Mouse (Mus musculus) monocyte, adult 2 months (primary cell): ENCODE measurements around the gene Gm37419.

Experiments used
- DNase-seq, 2 experiments: peaks; one replicate each; pipeline ENCODE4 v3.0.0; 2022; ENCODE audit warnings: low spot score in 2 of 2, low read depth in 1 of 2

Gm37419 gene

DNA sequence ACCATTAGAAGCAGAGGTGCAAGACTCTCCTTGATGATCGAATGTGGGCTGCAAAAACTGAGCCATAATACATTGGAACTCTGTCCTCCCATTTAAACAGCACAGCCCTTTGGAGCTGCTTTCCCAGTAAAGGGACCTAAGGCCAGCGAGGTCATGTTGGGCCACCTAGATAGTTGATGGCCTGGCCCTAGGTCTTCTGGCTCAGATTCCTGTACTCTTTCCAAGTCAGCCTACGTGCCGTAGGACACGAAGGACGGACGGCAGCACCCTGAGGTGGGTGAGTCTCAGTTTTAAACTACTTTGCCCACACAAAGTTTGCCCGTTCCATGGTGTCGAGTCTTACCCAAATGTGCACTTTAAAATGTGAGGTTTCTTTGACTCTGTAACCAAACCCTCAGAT, 8.8 kb upstream of the Gm37419 start:
- DNase-seq: no peak

DNA sequence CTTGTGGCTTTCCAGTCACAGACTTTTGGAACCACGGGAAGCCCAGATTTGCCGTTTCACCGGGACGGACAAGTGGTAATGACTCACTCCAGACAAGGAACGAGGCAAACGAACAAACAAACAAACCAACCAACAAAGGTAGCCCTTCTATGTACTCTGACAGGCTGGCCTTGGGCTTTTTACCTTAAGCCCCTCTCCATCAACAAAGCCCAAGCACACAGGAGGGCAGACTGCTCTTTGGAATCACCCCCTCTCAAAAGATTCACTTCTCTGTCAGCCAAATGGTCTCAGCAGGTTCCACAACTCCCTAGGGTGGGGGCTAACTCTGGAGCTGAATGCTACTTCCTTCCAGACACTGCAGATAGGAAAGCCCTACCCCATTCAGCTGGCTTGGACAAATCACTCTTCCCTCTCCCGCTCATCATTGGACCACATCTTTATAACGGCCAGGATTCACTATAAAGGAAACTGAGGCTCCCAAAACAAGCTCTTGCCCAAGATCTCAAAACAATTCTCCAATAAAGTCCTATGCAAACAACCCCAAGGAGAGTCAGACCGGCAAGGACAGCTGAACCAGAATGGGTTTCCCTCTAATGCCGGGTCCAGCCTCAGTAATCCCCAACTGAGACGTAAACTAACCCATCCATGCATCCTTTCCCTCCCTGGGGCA, 7.9 kb upstream of the Gm37419 start:
- no peak for DNase-seq

DNA sequence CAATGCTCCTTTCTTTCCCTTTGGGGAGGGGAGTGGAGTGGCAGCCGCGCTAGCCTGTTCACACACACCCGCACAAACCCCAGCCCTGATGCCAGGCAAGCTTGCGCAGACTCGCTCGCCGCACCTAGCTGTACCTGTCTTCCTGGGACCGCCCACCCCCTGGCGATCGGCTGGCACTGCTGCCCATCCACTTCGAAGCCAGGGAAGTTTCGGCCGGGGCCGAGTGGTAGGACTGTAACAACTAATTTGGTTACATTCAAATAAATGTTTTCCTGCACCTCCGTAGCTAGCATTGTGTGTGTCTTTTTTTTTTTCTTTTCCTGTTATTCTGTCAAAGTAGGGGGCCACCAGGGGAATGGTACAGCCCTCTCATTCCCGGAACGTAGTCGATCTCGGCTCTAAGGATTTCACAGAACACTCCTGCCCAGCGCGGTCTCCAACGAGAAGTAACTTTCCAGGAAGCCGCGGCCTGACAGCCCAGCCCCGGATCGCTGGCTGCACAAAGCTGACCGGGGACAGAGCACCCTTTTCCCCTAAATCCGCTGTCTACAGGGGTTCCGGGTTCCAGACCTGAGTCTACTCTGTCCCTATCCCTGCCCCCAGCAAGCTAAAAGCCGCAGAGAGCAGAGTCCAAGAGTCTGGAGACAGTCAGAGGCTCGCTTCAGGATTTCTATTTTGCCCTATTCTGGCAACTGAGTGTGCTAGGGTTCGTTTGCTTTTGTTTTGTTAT, 7.1 kb upstream of the Gm37419 start:
- DNase-seq: no peak

DNA sequence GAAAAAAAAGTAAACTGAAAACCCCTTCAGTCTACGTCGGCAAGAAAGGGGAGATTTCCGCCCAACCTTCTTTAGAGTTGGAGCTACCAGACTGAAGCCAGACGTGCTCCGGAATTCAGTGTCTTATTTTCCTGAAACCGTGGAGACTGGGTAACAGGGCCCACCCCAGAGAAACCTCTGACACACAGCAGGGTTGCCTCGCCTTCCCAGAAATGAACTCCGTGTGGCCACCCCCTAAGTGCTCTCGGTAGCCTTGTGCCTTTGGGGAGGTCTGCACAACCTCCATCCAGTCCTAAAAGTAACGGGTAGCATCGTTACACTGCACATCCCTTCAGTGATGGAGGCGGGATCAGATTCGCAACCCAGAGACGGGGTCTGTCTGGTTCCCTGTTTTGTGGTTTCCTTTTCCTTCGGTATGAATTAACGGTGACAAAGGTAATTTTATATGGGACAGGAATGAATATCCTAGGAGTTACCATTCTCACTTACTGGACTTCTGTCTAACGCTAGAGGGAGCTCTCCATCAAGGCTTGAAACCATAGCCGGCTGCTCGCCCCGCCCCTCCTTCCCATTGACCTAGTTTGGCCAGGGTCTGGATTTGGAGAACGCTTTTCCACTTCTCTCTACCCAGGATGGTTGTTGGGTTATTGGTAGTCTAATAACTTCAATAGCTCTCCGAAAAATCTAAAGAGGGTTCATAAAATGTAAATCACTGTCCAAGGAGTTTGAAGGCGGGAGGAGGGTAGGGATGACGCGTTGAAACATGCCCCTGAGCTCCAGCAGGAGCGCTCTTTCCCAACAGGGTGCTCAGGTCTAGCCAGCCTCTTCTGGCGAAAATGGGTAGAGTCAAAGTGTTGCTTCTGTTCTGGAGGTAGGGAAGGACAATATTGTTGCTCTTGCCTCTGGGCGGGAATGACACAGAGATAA, 6.1 kb upstream of the Gm37419 start:
- peak in 1 of 2 experiments; percentile 52 for DNase-seq

DNA sequence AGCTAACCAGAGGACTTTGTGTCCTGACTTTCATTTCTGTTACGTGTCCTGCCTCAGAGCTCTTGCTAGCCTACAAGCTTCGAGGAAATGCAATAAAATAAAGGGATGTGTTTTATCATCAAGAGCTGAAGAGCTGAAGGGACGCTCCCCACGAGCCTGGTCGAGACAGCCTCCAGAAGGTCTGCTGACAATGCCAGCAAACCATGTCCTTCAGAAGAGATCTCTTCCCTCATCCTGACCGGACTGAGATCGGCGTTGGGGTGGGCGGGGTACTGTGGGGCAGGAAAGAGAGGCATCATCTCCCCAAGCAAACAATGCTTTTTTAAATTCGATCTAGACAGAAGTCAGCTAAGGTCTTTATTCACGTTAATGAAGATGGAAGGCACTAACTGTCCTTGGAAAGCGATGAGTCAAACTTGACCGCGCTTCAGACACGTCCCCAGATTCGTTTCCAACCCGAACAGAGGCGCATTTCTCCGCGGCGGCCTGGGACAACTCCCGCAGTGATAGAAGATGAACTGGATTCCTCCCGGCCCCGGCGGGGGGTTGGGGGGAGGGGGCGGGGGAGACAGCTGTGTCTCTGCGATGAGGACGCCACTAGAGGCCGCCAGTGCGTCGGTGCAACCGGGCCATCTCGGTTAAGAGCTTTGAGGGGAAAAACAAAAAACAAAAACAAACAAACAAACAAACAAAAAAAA, 5.2 kb upstream of the Gm37419 start:
- DNase-seq: no peak

DNA sequence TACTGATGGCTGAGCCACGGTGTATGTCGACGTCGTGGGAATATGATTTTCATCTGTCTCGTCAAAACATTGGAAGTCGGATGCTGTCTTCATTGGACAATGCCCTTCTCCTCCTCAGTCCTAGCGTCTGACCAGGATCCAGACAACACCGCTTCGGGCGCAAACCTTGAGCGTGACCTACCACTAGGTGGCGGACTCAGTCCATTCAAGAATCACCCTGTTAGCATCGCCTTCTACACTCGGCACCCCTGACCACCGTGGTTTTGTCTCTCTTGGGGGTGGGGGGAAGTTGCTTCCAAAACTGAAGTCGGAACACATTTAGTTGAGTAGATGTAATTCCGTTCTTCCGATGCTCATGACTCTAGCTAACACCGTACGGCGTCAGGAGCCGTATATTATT, 4.1 kb upstream of the Gm37419 start:
- DNase-seq: peak; percentile 52 to 76

DNA sequence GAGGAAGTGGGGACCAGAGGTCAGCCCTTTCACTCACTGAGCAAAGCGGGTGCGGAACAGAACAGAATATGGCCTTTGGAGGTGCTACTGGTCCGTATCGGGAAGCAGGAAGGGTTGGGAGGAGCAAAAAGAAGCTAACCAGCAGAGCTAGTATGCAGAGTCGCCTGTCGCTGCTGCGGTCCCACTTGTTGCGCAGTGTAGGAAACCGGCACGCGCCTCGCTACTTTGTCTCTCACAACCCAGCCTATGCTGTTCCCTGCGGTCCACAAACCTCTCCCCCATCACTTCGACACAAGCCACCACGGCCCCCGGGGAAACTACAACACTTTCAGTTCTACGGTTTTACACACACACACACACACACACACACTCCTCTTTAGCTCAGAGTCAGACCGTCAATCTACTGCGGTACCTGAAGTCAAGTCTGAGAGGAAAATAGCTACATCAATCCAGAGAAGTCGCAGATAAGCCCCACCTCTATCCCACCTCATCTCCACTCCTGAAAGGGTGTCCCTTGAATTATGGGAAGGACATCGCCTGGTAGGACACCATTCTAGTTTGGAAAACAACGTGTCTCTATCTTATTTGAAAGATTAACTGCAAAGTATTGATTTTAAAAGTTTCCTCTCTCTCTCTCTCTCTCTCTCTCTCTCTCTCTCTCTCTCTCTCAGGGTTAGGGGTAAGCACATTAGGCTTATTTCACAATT, 3.4 kb upstream of the Gm37419 start:
- peak in 1 of 2 experiments; percentile 68 for DNase-seq

DNA sequence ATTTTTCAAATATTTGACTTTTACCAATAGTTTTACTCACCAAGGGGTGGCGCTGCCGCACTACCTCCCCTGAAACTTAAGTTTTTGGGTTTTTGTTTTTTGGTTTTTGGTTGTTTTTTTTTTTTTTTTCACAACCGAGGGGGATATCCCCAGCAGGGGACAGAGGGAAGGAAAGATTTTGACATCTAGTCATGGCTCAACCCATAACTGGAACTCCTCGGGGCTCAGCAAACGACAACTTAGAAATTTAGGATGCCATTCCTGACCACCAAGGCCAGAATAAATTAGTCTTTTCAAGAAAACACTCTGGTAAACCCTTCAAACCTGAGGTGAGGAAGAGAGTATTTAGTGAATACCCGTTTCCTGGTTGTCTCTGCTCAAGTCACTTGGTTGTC, 2.8 kb upstream of the Gm37419 start:
- peak in 1 of 2 experiments; percentile 53 for DNase-seq

DNA sequence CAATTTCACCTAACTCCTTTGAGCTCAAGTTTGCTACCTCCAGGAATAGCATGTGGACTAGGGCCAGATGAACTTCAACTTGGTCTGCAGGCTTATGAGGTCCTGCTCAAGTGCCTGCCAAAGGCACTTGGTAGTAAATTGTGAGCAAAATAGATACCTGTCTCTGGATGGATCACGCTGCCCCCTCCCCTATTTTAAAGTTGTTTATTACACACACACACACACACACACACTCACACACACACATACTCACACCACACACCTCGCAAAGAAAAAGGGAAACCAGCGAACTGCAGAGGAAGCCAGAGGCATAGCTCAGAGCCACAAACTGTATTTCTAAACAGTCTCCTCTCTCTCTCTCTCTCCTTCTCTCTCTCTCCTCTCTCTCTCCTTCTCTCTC, 2.1 kb upstream of the Gm37419 start:
- DNase-seq: no peak

DNA sequence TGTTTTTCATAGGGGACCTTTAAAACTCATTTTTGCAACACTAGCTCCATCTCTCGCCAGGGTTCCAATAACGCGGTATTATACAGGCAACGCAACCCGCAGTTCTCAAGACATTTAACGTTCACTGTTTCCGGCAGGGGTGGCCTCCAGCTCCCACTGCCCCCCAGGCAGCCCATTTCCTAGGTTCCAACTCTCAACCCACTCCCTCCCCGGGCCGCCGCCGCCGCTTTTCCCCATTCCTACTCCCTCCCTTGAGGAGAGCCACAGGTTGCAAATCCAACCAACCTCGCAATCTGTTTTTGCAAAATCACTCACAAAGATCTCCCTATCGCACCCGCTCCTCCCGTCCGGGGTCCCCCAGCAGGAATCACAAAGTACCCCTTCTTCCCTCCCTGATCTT, 1.4 kb upstream of the Gm37419 start:
- DNase-seq: no peak

DNA sequence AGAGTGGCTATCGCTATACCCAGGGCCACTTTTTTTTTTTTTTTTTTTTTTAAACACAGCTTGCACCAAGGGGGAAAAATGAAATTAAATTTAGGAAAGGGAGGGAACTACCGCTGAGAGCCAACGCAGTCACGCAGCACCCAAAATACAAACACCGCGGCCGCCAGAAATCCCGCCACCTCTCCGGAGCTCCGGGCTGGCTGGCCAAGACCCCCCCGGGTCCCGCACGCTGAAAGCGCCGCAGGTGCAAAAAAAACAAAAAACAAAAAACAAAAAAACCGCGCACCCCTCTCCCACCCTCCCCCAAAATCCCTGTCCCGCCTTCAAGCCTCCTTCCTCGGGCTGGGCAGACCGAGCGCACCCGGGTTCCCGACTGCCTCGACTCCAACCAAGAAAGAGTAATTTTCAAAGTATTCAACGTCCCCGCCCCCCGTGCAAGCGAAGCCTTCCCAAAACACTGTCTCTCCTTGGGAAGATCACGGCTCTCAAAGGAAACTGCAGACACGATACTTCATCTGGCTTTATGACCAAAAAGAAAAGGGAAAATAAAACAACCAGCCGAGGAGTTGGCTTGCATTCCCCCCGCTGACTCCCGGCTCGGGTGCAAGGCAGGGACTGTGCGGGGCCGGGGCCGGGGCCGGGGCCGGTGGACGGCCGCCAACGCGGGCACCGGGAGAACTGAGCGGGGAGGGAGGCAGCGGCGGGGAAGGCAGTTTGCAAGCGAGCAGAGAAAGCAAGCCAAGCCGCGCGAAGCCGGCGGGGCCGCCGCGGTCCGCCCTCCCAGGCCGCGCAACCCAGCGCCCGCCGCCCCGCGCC, 733 bp upstream of the Gm37419 start:
- DNase-seq: no peak

DNA sequence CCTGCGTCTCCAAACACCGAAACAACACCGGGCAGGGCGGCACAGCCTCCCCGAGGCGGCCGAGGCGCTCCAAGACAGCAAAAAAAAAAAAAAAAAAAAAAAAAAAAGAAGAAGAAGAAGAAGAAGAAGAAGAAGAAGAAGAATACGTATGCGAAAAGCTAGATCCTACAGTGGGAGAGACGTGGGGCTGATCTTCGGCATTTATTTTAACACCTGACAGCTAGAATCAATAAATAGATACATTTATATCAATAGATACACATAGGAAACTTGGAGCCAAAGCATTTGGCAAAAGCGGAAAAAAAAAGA, 171 bp upstream of the Gm37419 start:
- DNase-seq: no peak

DNA sequence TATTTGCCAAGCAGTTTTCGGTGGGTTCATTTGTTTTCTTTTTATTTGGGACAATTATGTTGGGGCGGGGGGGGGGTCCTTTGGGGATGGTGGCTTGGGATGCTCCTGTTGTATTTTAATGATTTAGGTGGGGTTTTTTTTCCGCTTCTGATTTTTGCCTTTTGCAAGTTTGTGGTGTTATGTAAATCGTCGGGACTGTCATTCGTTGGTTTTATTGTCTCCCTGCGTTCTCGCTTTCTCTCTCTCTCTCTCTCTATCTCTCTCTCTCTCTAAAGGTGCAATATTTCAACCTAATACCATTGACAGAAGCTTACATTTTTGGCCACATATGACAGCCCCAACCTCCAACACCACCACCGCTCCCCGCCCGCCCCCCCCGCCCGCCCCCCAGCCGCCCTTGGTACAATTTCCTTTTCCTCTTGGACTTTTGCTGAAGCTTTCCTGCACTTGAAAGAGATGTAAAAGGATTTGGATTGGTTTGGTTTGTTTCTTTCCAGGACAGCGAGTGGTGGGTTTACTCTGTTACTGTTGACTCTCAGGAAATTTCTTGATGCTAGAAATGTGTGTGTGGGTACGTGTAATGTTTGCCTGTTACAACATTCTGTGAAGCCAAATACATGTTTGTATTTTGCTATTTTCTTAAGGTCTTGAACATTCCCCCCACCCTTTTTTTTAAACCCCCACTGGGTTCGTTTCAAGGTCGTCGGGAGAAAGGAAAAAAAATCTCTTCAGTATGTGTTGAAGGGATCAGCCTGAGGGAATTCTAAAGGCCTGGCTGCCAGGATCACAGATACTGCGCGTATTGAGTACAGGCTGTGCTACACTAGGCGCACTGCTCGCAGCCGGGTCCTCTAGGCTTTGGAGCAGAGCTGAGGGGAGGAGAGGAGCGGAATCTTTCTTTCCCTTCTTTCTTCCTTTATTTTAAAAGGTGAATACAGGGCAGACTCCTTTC, 1.2 kb downstream of the Gm37419 start:
- DNase-seq: no peak

DNA sequence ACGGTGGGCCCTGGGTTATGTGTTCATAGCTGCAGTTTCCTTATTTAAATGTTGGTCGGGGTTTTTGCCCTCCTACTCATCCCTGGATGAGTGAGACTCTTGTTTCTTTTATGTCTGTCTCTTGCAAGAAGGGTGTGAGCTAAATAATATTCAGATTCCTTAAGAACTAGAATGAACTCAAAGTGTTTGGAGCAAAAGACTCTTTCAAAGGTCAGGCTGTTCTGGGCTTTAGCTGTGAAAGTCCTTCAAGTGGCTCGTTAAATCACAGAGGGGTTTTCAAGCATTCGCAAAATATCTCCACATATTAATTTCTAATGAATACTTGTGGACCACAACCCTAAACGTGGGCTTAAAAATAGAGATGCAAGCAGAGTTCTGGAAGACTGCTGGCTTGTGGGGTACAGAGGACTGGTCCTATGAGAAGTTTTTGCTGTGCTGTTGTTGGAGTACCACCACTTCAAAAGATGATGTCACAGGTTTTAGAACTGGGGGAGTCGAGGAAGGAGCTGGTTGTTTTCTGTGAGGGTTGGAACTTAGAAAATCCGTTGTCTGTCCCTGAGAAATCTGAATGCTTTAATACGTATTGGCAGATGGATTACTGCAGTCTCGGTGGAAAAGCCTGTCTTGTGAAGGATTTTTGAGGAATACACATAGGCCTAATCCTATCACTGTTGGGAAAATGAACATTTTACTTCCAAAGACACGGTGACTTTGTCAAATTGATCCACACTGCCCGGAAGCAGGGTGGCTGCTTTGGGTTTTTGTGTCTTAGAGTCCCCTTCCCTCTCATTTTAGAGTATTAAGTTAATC, 2.1 kb downstream of the Gm37419 start:
- DNase-seq: no peak

DNA sequence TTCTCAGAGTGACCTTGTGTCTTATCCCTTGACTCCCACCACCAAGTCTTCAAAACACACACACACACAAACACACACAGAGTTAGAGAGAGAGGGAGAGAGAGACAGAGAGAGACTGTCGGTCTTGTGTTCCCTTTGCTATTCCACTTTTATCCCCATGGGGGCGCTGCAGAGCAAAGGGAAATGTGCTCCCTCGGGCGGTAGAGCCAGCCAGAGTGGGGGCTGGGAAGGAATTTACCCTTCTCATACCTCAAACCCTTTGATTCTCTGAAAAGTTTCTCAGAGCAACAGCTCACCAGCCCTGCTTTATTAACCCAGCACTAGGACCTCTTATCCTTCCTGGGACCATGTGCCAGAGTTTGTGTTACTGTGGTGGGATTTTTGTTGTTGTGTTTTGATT, 2.9 kb downstream of the Gm37419 start:
- peak; percentile 51 to 74 for DNase-seq

DNA sequence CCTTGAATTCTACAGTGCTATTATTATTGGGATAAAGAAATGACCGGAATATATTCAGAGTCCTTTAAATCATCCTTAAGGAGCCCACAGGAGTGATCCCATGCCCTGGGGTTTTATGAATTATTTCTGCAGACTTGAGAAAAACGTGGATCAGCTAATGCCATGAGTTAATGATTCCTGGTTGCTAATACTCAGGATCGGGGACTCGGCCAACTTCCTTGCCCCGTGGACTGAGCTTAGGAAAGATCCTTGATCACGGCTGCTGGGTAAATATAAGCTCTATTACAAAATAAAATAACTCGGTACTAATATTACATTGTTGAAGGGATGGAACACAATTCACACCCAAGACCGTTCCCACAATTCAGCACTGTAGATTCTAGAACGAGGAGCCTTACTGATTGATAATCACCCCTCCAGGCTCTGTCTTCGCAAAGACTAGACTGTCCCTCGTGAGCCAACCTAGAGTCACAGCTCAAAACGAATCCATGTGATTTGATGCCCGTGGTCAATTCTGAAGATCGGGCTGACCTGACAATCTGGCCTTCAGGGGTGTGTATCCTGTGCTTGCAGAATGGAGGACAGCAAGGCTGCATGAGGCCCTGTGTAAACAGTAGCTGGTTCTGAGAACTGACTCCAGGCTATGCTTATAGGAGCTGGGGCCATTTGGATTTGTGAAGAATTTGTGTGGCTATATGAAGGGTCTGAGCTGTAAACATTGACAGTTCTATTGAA, 3.7 kb downstream of the Gm37419 start:
- no peak for DNase-seq
